Mouse (Mus musculus): ENCODE results near the gene Tph2.

GRCm38 (mm10) chr10:115226586-115226985 is 41.8 kb upstream of the Tph2 start:
- TF ChIP-seq CTCF (IDR thresholded peaks at IDR 0.05; ENCODE audit: low read depth) (no peak), EP300 (IDR thresholded peaks at IDR 0.05; ENCODE audit: low read depth) (no peak)

Measured in liver, postnatal 0 days (tissue).